Mouse (Mus musculus) CH12.LX (cell line): ENCODE results near the gene Trpm5. TPM values are rescaled to one million over a fixed set of nuclear protein-coding genes. Genes with fewer than 3 reads are reported as not detected.

Experiments
- DNase-seq: peaks from one replicate; pipeline ENCODE4 v3.0.0-alpha.2; 2013; ENCODE audit errors: extremely low read depth
- H3K27ac ChIP-seq: 2 replicates; pipeline ENCODE4 v1.5.1; 2012; ENCODE audit warnings: low read depth, mild to moderate bottlenecking, control low read depth, moderate library complexity; ENCODE audit not compliant: insufficient read depth
- H3K27me3 ChIP-seq: replicated peaks from 2 replicates; pipeline ENCODE3; 2012; ENCODE audit warnings: inconsistent platforms
- H3K36me3 ChIP-seq, 2 experiments: replicated peaks in 1 of 2; 2 replicates each; pipeline versions ENCODE3 to v1.6.1; 2012; ENCODE audit warnings: inconsistent platforms in 1 of 2, low read length in 1 of 2, mild to moderate bottlenecking in 1 of 2, mixed read lengths in 1 of 2, moderate library complexity in 1 of 2; ENCODE audit not compliant: control insufficient read depth in 1 of 2, insufficient read depth in 1 of 2
- H3K4me1 ChIP-seq, 2 experiments: 2 replicates each; pipeline ENCODE4 v1.6.1; 2012; ENCODE audit warnings: inconsistent platforms in 1 of 2, moderate library complexity in 1 of 2; ENCODE audit not compliant: insufficient read depth in 2 of 2, control insufficient read depth in 1 of 2
- H3K4me2 ChIP-seq: 2 replicates; pipeline ENCODE4 v1.6.1; 2012; ENCODE audit warnings: low read depth, mild to moderate bottlenecking, control low read depth; ENCODE audit not compliant: poor library complexity, insufficient read depth, severe bottlenecking
- H3K4me3 ChIP-seq, 3 experiments: fragments of 150-350 bp in 1 of 3; sonication (generic) in 1 of 3; replicated peaks in 1 of 3; 2 replicates each; pipeline versions ENCODE3 to v1.5.1; 2011 to 2012; ENCODE audit warnings: low read depth in 2 of 3, low read length in 2 of 3, mild to moderate bottlenecking in 2 of 3, moderate library complexity in 2 of 3, control low read depth in 1 of 3, improper control_type of control experiment in 1 of 3, inconsistent platforms in 1 of 3, mixed read lengths in 1 of 3; ENCODE audit not compliant: poor library complexity in 1 of 3
- H3K79me2 ChIP-seq: replicated peaks from 2 replicates; pipeline ENCODE4 v1.6.1; 2012; ENCODE audit warnings: mild to moderate bottlenecking, moderate library complexity; ENCODE audit not compliant: control insufficient read depth, poor library complexity, insufficient read depth, severe bottlenecking; ENCODE audit errors: extremely low read depth
- H3K9ac ChIP-seq: 2 replicates; pipeline ENCODE4 v1.6.1; 2012; ENCODE audit warnings: low read depth, mild to moderate bottlenecking, control low read depth, moderate library complexity; ENCODE audit not compliant: insufficient read depth
- H3K9me3 ChIP-seq: replicated peaks from 2 replicates; pipeline ENCODE3; 2012; ENCODE audit warnings: low read length, inconsistent platforms, mixed read lengths
- BHLHE40 ChIP-seq: IDR thresholded peaks from 2 replicates; pipeline ENCODE4 v1.6.1; 2011; ENCODE audit warnings: mild to moderate bottlenecking, low read depth, low read length, improper control_type of control experiment
- CHD1 ChIP-seq: IDR thresholded peaks from 2 replicates; pipeline ENCODE4 v1.6.1; 2012; ENCODE audit warnings: low read depth, low read length, improper control_type of control experiment, inconsistent platforms
- E2F4 ChIP-seq: IDR thresholded peaks from 2 replicates; pipeline ENCODE4 v1.6.1; 2011; ENCODE audit warnings: low read depth, low read length, improper control_type of control experiment; ENCODE audit not compliant: insufficient replicate concordance
- EP300 ChIP-seq: IDR thresholded peaks from 2 replicates; pipeline ENCODE4 v1.6.1; 2011; ENCODE audit warnings: low read length, improper control_type of control experiment
- ETS1 ChIP-seq: conservative IDR thresholded peaks from 2 replicates; pipeline ENCODE4 v1.6.1; 2012; ENCODE audit warnings: low read depth, mild to moderate bottlenecking, inconsistent platforms, low read length, improper control_type of control experiment, moderate library complexity
- GABPA ChIP-seq: IDR thresholded peaks from 2 replicates; pipeline ENCODE4 v1.6.1; 2012; ENCODE audit warnings: low read depth, low read length, improper control_type of control experiment, inconsistent platforms; ENCODE audit not compliant: insufficient replicate concordance
- HCFC1 ChIP-seq: IDR thresholded peaks from 2 replicates; pipeline ENCODE4 v1.6.1; 2012; ENCODE audit warnings: low read depth, mild to moderate bottlenecking, inconsistent platforms, low read length, improper control_type of control experiment
- JUN ChIP-seq: IDR thresholded peaks from 2 replicates; pipeline ENCODE4 v1.6.1; 2011; ENCODE audit warnings: low read depth, mild to moderate bottlenecking, low read length, improper control_type of control experiment, moderate library complexity; ENCODE audit not compliant: insufficient read depth
- MAX ChIP-seq: IDR thresholded peaks from 2 replicates; pipeline ENCODE4 v1.6.1; 2011; ENCODE audit warnings: low read length, improper control_type of control experiment
- MAZ ChIP-seq: IDR thresholded peaks from 2 replicates; pipeline ENCODE4 v1.6.1; 2012; ENCODE audit warnings: low read depth, mild to moderate bottlenecking, inconsistent platforms, low read length, improper control_type of control experiment, moderate library complexity
- NELFE ChIP-seq: IDR thresholded peaks from 2 replicates; pipeline ENCODE4 v1.6.1; 2011; ENCODE audit warnings: low read depth, low read length, improper control_type of control experiment
- NRF1 ChIP-seq: IDR thresholded peaks from 2 replicates; pipeline ENCODE4 v1.6.1; 2014; ENCODE audit warnings: low read depth, mild to moderate bottlenecking, inconsistent platforms, low read length, improper control_type of control experiment, moderate library complexity
- RAD21 ChIP-seq: IDR thresholded peaks from 2 replicates; pipeline ENCODE4 v1.6.1; 2011; ENCODE audit warnings: low read depth, mild to moderate bottlenecking, low read length, improper control_type of control experiment, moderate library complexity
- RCOR1 ChIP-seq: conservative IDR thresholded peaks from 2 replicates; pipeline ENCODE4 v1.6.1; 2012; ENCODE audit warnings: low read depth, mild to moderate bottlenecking, inconsistent platforms, low read length, improper control_type of control experiment
- SIN3A ChIP-seq: IDR thresholded peaks from 2 replicates; pipeline ENCODE4 v1.6.1; 2012; ENCODE audit warnings: low read length, improper control_type of control experiment, inconsistent platforms
- SMC3 ChIP-seq: IDR thresholded peaks from 2 replicates; pipeline ENCODE4 v1.6.1; 2011; ENCODE audit warnings: low read depth, low read length, improper control_type of control experiment
- TBP ChIP-seq: conservative IDR thresholded peaks from 2 replicates; pipeline ENCODE4 v1.6.1; 2011; ENCODE audit warnings: low read depth, low read length, improper control_type of control experiment
- ZC3H11A ChIP-seq: IDR thresholded peaks from 2 replicates; pipeline ENCODE4 v1.6.1; 2012; ENCODE audit warnings: low read depth, mild to moderate bottlenecking, inconsistent platforms, low read length, improper control_type of control experiment
- ZMIZ1 ChIP-seq: IDR thresholded peaks from 2 replicates; pipeline ENCODE4 v1.6.1; 2012; ENCODE audit warnings: low read depth, mild to moderate bottlenecking, inconsistent platforms, low read length, improper control_type of control experiment
- dilution Hi-C: fragments of 300-500 bp; cut with MboI; formaldehyde crosslinking; loops from 2 replicates; pipeline ENCODE4 v1.14.3; 2020; ENCODE audit warnings: low sequenced_read_pairs; ENCODE audit not compliant: extremely low pct_unique_long_range_greater_than_20kb, extremely low pct_ligation_motif_present
- in situ Hi-C: fragments of 300-500 bp; cut with MboI; formaldehyde crosslinking; loops from 3 replicates; pipeline ENCODE4 v1.14.3; 2019; ENCODE audit warnings: low sequenced_read_pairs, low pct_ligation_motif_present, low pct_unique_long_range_greater_than_20kb, mixed read lengths
- polyA plus RNA-seq: library from polyadenylated mRNA; unstranded; fragments of >175 nt; gene quantifications from 2 replicates; pipeline ENCODE4 v1.2.1, GENCODE M21; 2012; ENCODE audit warnings: low read depth; ENCODE audit not compliant: insufficient read length
- total RNA-seq, 2 experiments: library from RNA; depleted of rRNA; stranded (reverse); fragments of 300-350 nt in 1 of 2; fragments of >200 nt in 1 of 2; gene quantifications; 2 replicates each; pipeline ENCODE4 v1.2.3; 2012 to 2014

Gene Trpm5
- total and polyA plus RNA-seq, 3 experiments = 1.1 to 3.0 (median 1.5) TPM

DNA sequence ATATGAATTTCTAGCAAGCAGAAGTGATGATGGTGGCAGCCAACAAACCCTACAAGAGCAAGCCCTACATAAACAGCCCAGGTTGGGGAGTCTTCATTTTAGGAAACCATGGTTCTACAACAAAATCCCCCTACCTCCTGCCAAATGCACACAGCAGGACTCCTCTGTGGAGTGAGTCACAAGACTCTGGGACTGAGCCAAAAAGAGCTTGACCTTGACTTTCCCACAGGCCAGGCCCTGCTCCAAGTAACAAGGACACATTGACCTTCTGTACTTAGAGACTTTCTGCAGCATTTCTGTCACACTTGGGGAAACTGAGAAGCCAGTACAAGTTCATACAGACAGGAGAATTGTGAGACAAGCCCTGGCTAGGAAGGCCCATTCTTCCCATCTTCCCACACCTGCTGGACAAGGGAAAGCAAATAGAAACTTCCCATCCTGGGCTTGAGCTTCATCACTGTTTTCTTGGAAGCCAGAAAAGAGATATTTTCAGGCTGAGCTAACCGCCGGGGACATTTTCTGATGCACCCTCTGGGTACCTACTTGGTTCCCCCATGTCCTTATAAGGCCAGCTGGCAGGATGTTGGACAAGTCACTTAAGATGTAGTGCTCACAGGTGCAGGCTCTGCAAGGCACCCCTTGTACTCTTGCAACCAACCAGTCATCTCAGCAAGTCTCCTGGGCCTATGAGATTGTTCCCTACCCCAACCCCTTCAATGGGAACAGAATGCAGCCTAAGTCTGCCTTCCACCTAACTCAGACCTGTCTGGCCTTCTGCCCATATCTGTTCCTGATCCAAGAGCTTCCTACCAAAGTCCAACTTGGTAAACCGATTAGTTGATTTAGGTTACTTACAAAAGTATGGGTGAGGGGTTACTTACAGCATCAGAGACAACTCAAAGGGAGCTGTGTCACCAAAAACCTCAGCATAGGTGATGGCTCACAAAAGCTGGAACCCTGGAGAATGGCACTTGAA is 44.3 kb downstream of the Trpm5 start:
- in situ Hi-C loops (no loop called here), dilution Hi-C loops (no loop called here)
- no peak for DNase-seq
- H3K27ac ChIP-seq = no peak overlapping the region
- H3K79me2 ChIP-seq = peaks cover 25% of the 10 kb centered on the region
- H3K27me3 ChIP-seq = no peaks in the 10 kb centered on the region
- TF ChIP-seq JUN (no peak), ZC3H11A (no peak), E2F4 (no peak), RAD21 (no peak), ZMIZ1 (no peak), CHD1 (no peak), SMC3 (no peak), GABPA (no peak), BHLHE40 (no peak), RCOR1 (no peak), MAZ (no peak), HCFC1 (no peak)
- H3K4me1 ChIP-seq = peaks cover 5 to 45% of the 10 kb centered on the region in 2 experiments; a peak in 3 of 4 replicates
- peaks cover 3 to 13% of the 10 kb centered on the region in 2 experiments for H3K36me3 ChIP-seq
- H3K4me3 ChIP-seq = no peak overlapping the region
- no peaks in the 10 kb centered on the region for H3K9me3 ChIP-seq
- no peak overlapping the region for H3K4me2 ChIP-seq
- H3K9ac ChIP-seq = no peak overlapping the region

DNA sequence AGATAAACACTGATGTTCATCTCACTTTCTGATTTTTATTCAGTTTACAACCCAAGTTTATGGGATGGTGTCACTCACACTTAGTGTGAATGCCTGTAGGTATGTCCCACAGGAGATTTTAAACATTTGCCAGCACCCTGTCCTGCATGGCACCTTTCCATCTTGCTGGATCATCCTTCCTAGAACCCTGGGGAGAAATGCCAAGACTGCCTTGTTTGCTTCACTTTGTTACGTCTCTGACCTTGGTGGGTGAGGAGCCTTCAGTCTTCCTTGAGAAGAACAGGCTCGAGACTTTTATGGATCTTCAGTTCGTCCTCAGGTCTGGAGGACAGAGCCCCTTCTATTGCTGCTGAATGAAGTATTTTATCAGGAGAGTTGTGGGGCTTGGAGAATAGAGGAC is 45.1 kb downstream of the Trpm5 start:
- Histone ChIP-seq H3K36me3 (peaks cover 0 to 6% of the 10 kb centered on the region in 2 experiments), H3K4me3 (no peak overlapping the region), H3K4me1 (peaks cover 5 to 38% of the 10 kb centered on the region in 2 experiments; a peak in 3 of 4 replicates), H3K27me3 (no peaks in the 10 kb centered on the region), H3K79me2 (peaks cover 17% of the 10 kb centered on the region), H3K9me3 (peaks cover 5% of the 10 kb centered on the region), H3K9ac (no peak overlapping the region), H3K27ac (no peak overlapping the region), H3K4me2 (no peak overlapping the region)
- no peak for DNase-seq
- dilution Hi-C loops = no loop called here
- TF ChIP-seq HCFC1 (no peak), ZMIZ1 (no peak), EP300 (no peak), NELFE (no peak), NRF1 (no peak), ETS1 (no peak), CHD1 (no peak), SIN3A (no peak), TBP (no peak), E2F4 (no peak), MAX (no peak), ZC3H11A (no peak), GABPA (no peak)
- in situ Hi-C loops = no loop called here
